In the genomic region with DNA sequence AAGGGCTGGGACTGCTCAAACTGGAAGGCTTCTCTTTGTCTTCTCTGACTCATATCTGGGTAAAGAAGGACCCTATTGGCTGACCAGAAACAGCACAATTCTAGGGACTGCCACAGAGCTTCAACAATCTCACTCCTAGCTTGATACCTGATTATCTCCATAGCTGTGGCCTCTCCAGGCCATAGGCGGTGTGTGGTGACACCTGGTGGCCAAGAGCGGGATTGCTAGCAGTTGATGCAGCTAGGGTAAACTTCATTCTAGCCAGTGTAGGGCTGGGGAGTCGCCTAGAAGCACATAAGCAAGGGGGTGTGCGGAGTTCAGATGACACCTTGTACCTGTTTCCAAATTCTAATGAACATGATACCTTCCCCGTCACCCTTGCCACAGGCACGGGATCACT, we compare ENCODE assay signal across 9 mouse cellular contexts.
DNase-seq lines count a peak whose midpoint lies in the region; ATAC-seq and TF ChIP-seq lines count a peak whose summit lies in the region.
"Had no signal": no experiment of that assay in that cellular context is flagged by ENCODE, and none has a peak within 500 bp of the region (broad histone marks: within the 10 kb centered on the region; RNA-seq: fewer than 3 reads in every experiment).

No protein-coding gene starts in this region.

- no peak overlapping the region for H3K27ac ChIP-seq in bone marrow, adult 2 months (ENCODE audit: control insufficient read depth, insufficient read depth, low read depth, low read length, poor library complexity)
- H3K27ac ChIP-seq in forebrain, embryonic 11.5 days (ENCODE audit: low read depth, low read length): no peak overlapping the region
- no peak overlapping the region for H3K27ac ChIP-seq in lung, embryonic 14.5 days (ENCODE audit: low read depth)
- H3K27ac ChIP-seq in olfactory bulb, adult 2 months (ENCODE audit: insufficient read depth, low read depth, low read length): no peak overlapping the region
- H3K27ac ChIP-seq in thymus, adult 2 months (ENCODE audit: control insufficient read depth, insufficient read depth, low read length): no peak overlapping the region

- peaks cover 6% of the 10 kb centered on the region; the same call in 1 of the 2 replicates for H3K27me3 ChIP-seq in forebrain, embryonic 11.5 days (ENCODE audit: control insufficient read depth, insufficient read depth, low read length)
- H3K27me3 ChIP-seq in lung, embryonic 14.5 days (ENCODE audit: insufficient read depth, low read length): peaks cover 37% of the 10 kb centered on the region
- H3K27me3 ChIP-seq in thymus, adult 2 months (ENCODE audit: control insufficient read depth, insufficient read depth, low read length): peaks cover 5% of the 10 kb centered on the region; the same call in 1 of the 2 replicates

- 8% methylated on average over 6 of the region's 6 CpGs for WGBS in bone marrow, adult 2 months
- 4% methylated on average over 6 of the region's 6 CpGs for WGBS in forebrain, embryonic 11.5 days
- 5% methylated on average over 6 of the region's 6 CpGs for WGBS in lung, embryonic 14.5 days
- 6% methylated on average over 6 of the region's 6 CpGs for WGBS in olfactory bulb, adult 2 months
- 4% methylated on average over 6 of the region's 6 CpGs for WGBS in thymus, adult 2 months

- DNase-seq in CD8-positive naive resting alpha-beta T cell, adult 2 months (ENCODE audit: low read depth in 2 of 2, low spot score in 2 of 2): peak; percentile 63 to 79
- DNase-seq in forebrain, embryonic 11.5 days (ENCODE audit: low spot score): peak; percentile 93
- DNase-seq in heart, postnatal 36 days: peak; percentile 90 to 98
- peak; percentile 86 to 97 for DNase-seq in layer of hippocampus, adult 18-20 months (ENCODE audit: low spot score in 2 of 2)
- DNase-seq in lung, embryonic 14.5 days: peak; percentile 92
- DNase-seq in thymus, adult 2 months: peak; percentile 86

- no peaks in the 10 kb centered on the region for H3K9me3 ChIP-seq in forebrain, embryonic 11.5 days (ENCODE audit: control insufficient read depth, low read length)
- H3K9me3 ChIP-seq in lung, embryonic 14.5 days (ENCODE audit: low read depth, low read length): no peaks in the 10 kb centered on the region

- no peak for TF ChIP-seq POLR2A in bone marrow, adult 2 months (IDR thresholded peaks at IDR 0.05; ENCODE audit: borderline replicate concordance, control insufficient read depth, low read depth, low read length)
- no peak for TF ChIP-seq POLR2A in olfactory bulb, adult 2 months (IDR thresholded peaks at IDR 0.05; ENCODE audit: insufficient read depth, low read depth, low read length)
- no peak for TF ChIP-seq POLR2A in thymus, adult 2 months (IDR thresholded peaks at IDR 0.05; ENCODE audit: control insufficient read depth, extremely low read depth, insufficient read depth, low read length, poor library complexity)

- H3K4me3 ChIP-seq in bone marrow, adult 2 months (replicated peaks; ENCODE audit: control insufficient read depth, low read depth, low read length): no peak overlapping the region
- no peak overlapping the region for H3K4me3 ChIP-seq in forebrain, embryonic 11.5 days (ENCODE audit: low read depth, low read length)
- H3K4me3 ChIP-seq in lung, embryonic 14.5 days (ENCODE audit: low read depth, low read length): no peak overlapping the region
- H3K4me3 ChIP-seq in olfactory bulb, adult 2 months (ENCODE audit: insufficient read depth, low read depth, low read length): no peak overlapping the region
- H3K4me3 ChIP-seq in thymus, adult 2 months (ENCODE audit: control insufficient read depth, insufficient read depth, low read length): no peak overlapping the region
- H3K4me3 ChIP-seq: erythroblast, embryonic 14.5 days had no signal

- peak; percentile 6; the same call in 1 of the 2 replicates for ATAC-seq in forebrain, embryonic 11.5 days (replicated peaks; ENCODE audit: low FRiP score)
- ATAC-seq in lung, embryonic 14.5 days (ENCODE audit: insufficient read depth): peak; percentile 36; the same call in 1 of the 2 replicates

- H3K4me1 ChIP-seq in bone marrow, adult 2 months (ENCODE audit: control insufficient read depth, insufficient read depth, low read length): no peaks in the 10 kb centered on the region
- H3K4me1 ChIP-seq in forebrain, embryonic 11.5 days (replicated peaks; ENCODE audit: control insufficient read depth, insufficient read depth, low read length): peaks cover 19% of the 10 kb centered on the region
- no peaks in the 10 kb centered on the region for H3K4me1 ChIP-seq in lung, embryonic 14.5 days (ENCODE audit: insufficient read depth)
- H3K4me1 ChIP-seq in olfactory bulb, adult 2 months (ENCODE audit: control insufficient read depth, insufficient read depth, low read length): peaks cover 23% of the 10 kb centered on the region
- no peaks in the 10 kb centered on the region for H3K4me1 ChIP-seq in thymus, adult 2 months (replicated peaks; ENCODE audit: control insufficient read depth, insufficient read depth, low read length)

- no peak overlapping the region for H3K9ac ChIP-seq in forebrain, embryonic 11.5 days (ENCODE audit: low read length)
- H3K9ac ChIP-seq in lung, embryonic 14.5 days: no peak overlapping the region

- no peaks in the 10 kb centered on the region for H3K36me3 ChIP-seq in forebrain, embryonic 11.5 days (ENCODE audit: control insufficient read depth, insufficient read depth, low read length)
- H3K36me3 ChIP-seq in lung, embryonic 14.5 days (ENCODE audit: insufficient read depth): no peaks in the 10 kb centered on the region
- H3K36me3 ChIP-seq in thymus, adult 2 months (ENCODE audit: control insufficient read depth, insufficient read depth, low read length): no peaks in the 10 kb centered on the region

- intact Hi-C loops in heart, postnatal 36 days (cut with DNase I): loop anchor here (1.0 to 5.0 kb wide), 3 partner anchors 108 to 544 kb away; no protein-coding TSS in a partner anchor

- no peak overlapping the region for H3K4me2 ChIP-seq in forebrain, embryonic 11.5 days (ENCODE audit: low read depth, low read length, severe bottlenecking)
- H3K4me2 ChIP-seq in lung, embryonic 14.5 days: no peak overlapping the region

- TF ChIP-seq CTCF in bone marrow, adult 2 months (IDR thresholded peaks at IDR 0.05; ENCODE audit: control insufficient read depth, insufficient read depth, low read length): peak; percentile 94
- peak; percentile 99 for TF ChIP-seq CTCF in lung, embryonic 14.5 days (IDR thresholded peaks at IDR 0.05; ENCODE audit: low read depth)
- TF ChIP-seq CTCF in olfactory bulb, adult 2 months (IDR thresholded peaks at IDR 0.05; ENCODE audit: insufficient read depth, low read depth, low read length): peak; percentile 76
- TF ChIP-seq CTCF in thymus, adult 2 months (IDR thresholded peaks at IDR 0.05; ENCODE audit: borderline replicate concordance, control insufficient read depth, extremely low read depth, insufficient read depth, low read length, poor library complexity): peak; percentile 83; the same call in 1 of the 2 replicates
